Mouse (Mus musculus) hindbrain, embryonic 16.5 days (tissue): ENCODE measurements around the gene Kcnh4. TPM values are rescaled to one million over a fixed set of nuclear protein-coding genes. Genes with fewer than 3 reads are reported as not detected.

ENCODE experiments used
- ATAC-seq: fragments of 200-750 bp; cut with Nextera tagmentation; 2 replicates; pipeline ENCODE4 v1.8.0; 2017; ENCODE audit warnings: moderate TSS enrichment, moderate library complexity
- H3K27ac ChIP-seq: fragments of 300-500 bp; sonication (generic); 2 replicates; pipeline ENCODE4 v1.5.1; 2014; ENCODE audit warnings: low read depth, mild to moderate bottlenecking, control low read depth, low read length, moderate library complexity
- H3K27me3 ChIP-seq: fragments of 300-500 bp; sonication (generic); replicated peaks from 2 replicates; pipeline ENCODE4 v1.6.1; 2014; ENCODE audit warnings: low read length; ENCODE audit not compliant: control insufficient read depth, insufficient read depth
- H3K36me3 ChIP-seq: fragments of 300-500 bp; sonication (generic); 2 replicates; pipeline ENCODE4 v1.6.1; 2014; ENCODE audit warnings: mild to moderate bottlenecking, low read length, moderate library complexity, mixed read lengths; ENCODE audit not compliant: control insufficient read depth, insufficient read depth
- H3K4me1 ChIP-seq: fragments of 300-500 bp; sonication (generic); 2 replicates; pipeline ENCODE4 v1.6.1; 2014; ENCODE audit warnings: low read depth, low read length; ENCODE audit not compliant: control insufficient read depth, insufficient read depth
- H3K4me2 ChIP-seq: fragments of 300-500 bp; sonication (generic); 2 replicates; pipeline ENCODE4 v1.6.1; 2014; ENCODE audit warnings: mild to moderate bottlenecking, low read length, control low read depth, moderate library complexity
- H3K4me3 ChIP-seq: fragments of 300-500 bp; sonication (generic); 2 replicates; pipeline ENCODE4 v1.5.1; 2014; ENCODE audit warnings: mild to moderate bottlenecking, low read length, control low read depth, moderate library complexity
- H3K9ac ChIP-seq: fragments of 300-500 bp; sonication (generic); 2 replicates; pipeline ENCODE4 v1.6.1; 2014; ENCODE audit warnings: low read depth, mild to moderate bottlenecking, control low read depth, low read length, moderate library complexity
- H3K9me3 ChIP-seq: fragments of 300-500 bp; sonication (generic); 2 replicates; pipeline ENCODE4 v1.6.1; 2014; ENCODE audit warnings: mild to moderate bottlenecking, low read length, moderate library complexity; ENCODE audit not compliant: control insufficient read depth
- WGBS: fragments of 180-500 bp; shearing (Covaris S2); extraction: QIAGEN DNeasy Blood & Tissue Kit; methylation state at CpG from one replicate; pipeline ENCODE4 v1.1.7; 2014; 5-methylcytosine and 5-hydroxymethylcytosine counted together
- polyA plus RNA-seq: library from polyadenylated mRNA; unstranded; fragments of >200 nt; fragmentation: Nextera tagmentation; extraction: Ambion mirVana; gene quantifications from 2 replicates; pipeline ENCODE4 v1.2.1, GENCODE M21; 2015

Kcnh4 gene
- polyA plus RNA-seq, 1 experiment from 2014 or later, result 8.9 TPM

GRCm38 (mm10) chr11:100789702-100790101 lies 30.0 kb upstream of the Kcnh4 start:
- Histone ChIP-seq H3K9ac (no peak overlapping the region), H3K9me3 (no peaks in the 10 kb centered on the region), H3K27me3 (no peaks in the 10 kb centered on the region), H3K27ac (no peak overlapping the region), H3K4me2 (no peak overlapping the region), H3K4me3 (no peak overlapping the region), H3K4me1 (no peaks in the 10 kb centered on the region), H3K36me3 (peaks cover 11% of the 10 kb centered on the region; the same call in 1 of the 2 replicates)
- no peak for ATAC-seq
- 79% methylated on average over 3 of the region's 3 CpGs for WGBS

GRCm38 (mm10) chr11:100785774-100786173 lies 26.0 kb upstream of the Kcnh4 start:
- Histone ChIP-seq H3K9me3 (no peaks in the 10 kb centered on the region), H3K4me3 (no peak overlapping the region), H3K36me3 (peaks cover 24% of the 10 kb centered on the region), H3K9ac (no peak overlapping the region), H3K27ac (no peak overlapping the region), H3K4me1 (no peaks in the 10 kb centered on the region), H3K27me3 (no peaks in the 10 kb centered on the region), H3K4me2 (no peak overlapping the region)
- WGBS, result 87% methylated on average over 2 of the region's 2 CpGs
- no peak for ATAC-seq

- WGBS, result 76% methylated on average over 8 of the region's 8 CpGs
- no peak overlapping the region for H3K4me2 ChIP-seq
- peaks cover 31% of the 10 kb centered on the region for H3K36me3 ChIP-seq
- no peaks in the 10 kb centered on the region for H3K27me3 ChIP-seq
- no peaks in the 10 kb centered on the region for H3K9me3 ChIP-seq
- H3K4me1 ChIP-seq, result no peaks in the 10 kb centered on the region
- H3K4me3 ChIP-seq, result no peak overlapping the region
- no peak overlapping the region for H3K9ac ChIP-seq
- H3K27ac ChIP-seq, result no peak overlapping the region
- ATAC-seq, result no peak
These were observed 24.5 kb upstream of the Kcnh4 start for GRCm38 (mm10) chr11:100784286-100784685.

- Histone ChIP-seq H3K9me3 (no peaks in the 10 kb centered on the region), H3K36me3 (peaks cover 25% of the 10 kb centered on the region), H3K27me3 (no peaks in the 10 kb centered on the region), H3K4me1 (no peaks in the 10 kb centered on the region), H3K4me2 (no peak overlapping the region), H3K4me3 (no peak overlapping the region), H3K9ac (no peak overlapping the region), H3K27ac (no peak overlapping the region)
- WGBS, result 86% methylated on average over 13 of the region's 13 CpGs
- no peak for ATAC-seq
These were observed 22.8 kb upstream of the Kcnh4 start for GRCm38 (mm10) chr11:100782568-100782967.

GRCm38 (mm10) chr11:100781763-100782475 lies 22.2 kb upstream of the Kcnh4 start:
- Histone ChIP-seq H3K4me2 (no peak overlapping the region), H3K4me3 (no peak overlapping the region), H3K27me3 (no peaks in the 10 kb centered on the region), H3K9ac (no peak overlapping the region), H3K36me3 (peaks cover 22% of the 10 kb centered on the region), H3K9me3 (no peaks in the 10 kb centered on the region), H3K27ac (no peak overlapping the region), H3K4me1 (no peaks in the 10 kb centered on the region)
- WGBS, result 91% methylated on average over 15 of the region's 15 CpGs
- no peak for ATAC-seq

GRCm38 (mm10) chr11:100780247-100780646 lies 20.5 kb upstream of the Kcnh4 start:
- Histone ChIP-seq H3K27me3 (no peaks in the 10 kb centered on the region), H3K9me3 (no peaks in the 10 kb centered on the region), H3K9ac (no peak overlapping the region), H3K4me2 (no peak overlapping the region), H3K4me1 (no peaks in the 10 kb centered on the region), H3K27ac (no peak overlapping the region), H3K4me3 (no peak overlapping the region), H3K36me3 (peaks cover 21% of the 10 kb centered on the region)
- WGBS, result 78% methylated on average over 8 of the region's 8 CpGs
- ATAC-seq, result no peak

GRCm38 (mm10) chr11:100778069-100778468 lies 18.3 kb upstream of the Kcnh4 start:
- no peak for ATAC-seq
- Histone ChIP-seq H3K27me3 (no peaks in the 10 kb centered on the region), H3K36me3 (peaks cover 18% of the 10 kb centered on the region), H3K4me3 (no peak overlapping the region), H3K9me3 (no peaks in the 10 kb centered on the region), H3K9ac (no peak overlapping the region), H3K4me2 (no peak overlapping the region), H3K4me1 (no peaks in the 10 kb centered on the region), H3K27ac (no peak overlapping the region)
- WGBS, result 84% methylated on average over 3 of the region's 3 CpGs

- H3K36me3 ChIP-seq, result peaks cover 8% of the 10 kb centered on the region; the same call in 1 of the 2 replicates
- H3K4me3 ChIP-seq, result no peak overlapping the region
- no peaks in the 10 kb centered on the region for H3K9me3 ChIP-seq
- WGBS, result 85% methylated on average over 10 of the region's 10 CpGs
- H3K9ac ChIP-seq, result no peak overlapping the region
- H3K4me1 ChIP-seq, result no peaks in the 10 kb centered on the region
- ATAC-seq, result no peak
- no peaks in the 10 kb centered on the region for H3K27me3 ChIP-seq
- no peak overlapping the region for H3K27ac ChIP-seq
- no peak overlapping the region for H3K4me2 ChIP-seq
These were observed 16.2 kb upstream of the Kcnh4 start for GRCm38 (mm10) chr11:100775921-100776320.

GRCm38 (mm10) chr11:100774261-100774660 lies 14.5 kb upstream of the Kcnh4 start:
- Histone ChIP-seq H3K27ac (no peak overlapping the region), H3K36me3 (peaks cover 1% of the 10 kb centered on the region; the same call in 1 of the 2 replicates), H3K4me2 (no peak overlapping the region), H3K9me3 (no peaks in the 10 kb centered on the region), H3K4me1 (peaks cover 5% of the 10 kb centered on the region), H3K4me3 (no peak overlapping the region), H3K9ac (no peak overlapping the region), H3K27me3 (no peaks in the 10 kb centered on the region)
- WGBS, result 84% methylated on average over 4 of the region's 4 CpGs
- ATAC-seq, result no peak
